Mouse (Mus musculus) neural tube, embryonic 15.5 days (tissue): ENCODE data around the gene Nsdhl. TPM values are rescaled to one million over a fixed set of nuclear protein-coding genes. Genes with fewer than 3 reads are reported as not detected.
A peak's percentile ranks its signal among the peaks of the same experiment; 100 is the strongest.

Source experiments
- ATAC-seq: fragments of 200-750 bp; cut with Nextera tagmentation; 2 replicates; pipeline ENCODE4 v1.8.0; 2017; ENCODE audit warnings: mild to moderate bottlenecking, moderate TSS enrichment, moderate library complexity; ENCODE audit not compliant: low FRiP score
- H3K27ac ChIP-seq: fragments of 300-500 bp; sonication (generic); replicated peaks from 2 replicates; pipeline ENCODE4 v1.5.1; 2015; ENCODE audit warnings: mild to moderate bottlenecking, inconsistent platforms
- H3K27me3 ChIP-seq: fragments of 300-500 bp; sonication (generic); replicated peaks from 2 replicates; pipeline ENCODE4 v1.6.1; 2015; ENCODE audit warnings: inconsistent platforms
- H3K36me3 ChIP-seq: fragments of 300-500 bp; sonication (generic); 2 replicates; pipeline ENCODE4 v1.6.1; 2015; ENCODE audit warnings: inconsistent platforms
- H3K4me1 ChIP-seq: fragments of 300-500 bp; sonication (generic); 2 replicates; pipeline ENCODE4 v1.6.1; 2015; ENCODE audit warnings: inconsistent platforms
- H3K4me2 ChIP-seq: fragments of 300-500 bp; sonication (generic); 2 replicates; pipeline ENCODE4 v1.6.1; 2015; ENCODE audit warnings: inconsistent platforms, mild to moderate bottlenecking, moderate library complexity
- H3K4me3 ChIP-seq: fragments of 300-500 bp; sonication (generic); replicated peaks from 2 replicates; pipeline ENCODE4 v1.5.1; 2015; ENCODE audit warnings: mild to moderate bottlenecking, inconsistent platforms
- H3K9ac ChIP-seq: fragments of 300-500 bp; sonication (generic); replicated peaks from 2 replicates; pipeline ENCODE4 v1.6.1; 2015; ENCODE audit warnings: mild to moderate bottlenecking, inconsistent platforms
- H3K9me3 ChIP-seq: fragments of 300-500 bp; sonication (generic); replicated peaks from 2 replicates; pipeline ENCODE4 v1.6.1; 2016; ENCODE audit warnings: inconsistent platforms
- WGBS: fragments of 180-500 bp; shearing (Covaris S2); methylation state at CpG from one replicate; pipeline ENCODE4 v1.1.7; 2015; ENCODE audit warnings: mixed read lengths; 5-methylcytosine and 5-hydroxymethylcytosine counted together
- microRNA counts: library from miRNA; unstranded; fragments of <30 nt; microRNA quantifications from one replicate; lab custom pipeline; 2016
- microRNA-seq: library from miRNA; unstranded; fragments of <30 nt; microRNA quantifications from one replicate; pipeline ENCODE4, GENCODE M21; 2017
- polyA plus RNA-seq: library from polyadenylated mRNA; unstranded; fragments of >200 nt; fragmentation: Nextera tagmentation; extraction: Ambion mirVana; gene quantifications from 2 replicates; pipeline ENCODE4 v1.2.1, GENCODE M21; 2015

The Nsdhl gene
- polyA plus RNA-seq, 1 experiment from 2014 or later: 50.8 TPM

DNA sequence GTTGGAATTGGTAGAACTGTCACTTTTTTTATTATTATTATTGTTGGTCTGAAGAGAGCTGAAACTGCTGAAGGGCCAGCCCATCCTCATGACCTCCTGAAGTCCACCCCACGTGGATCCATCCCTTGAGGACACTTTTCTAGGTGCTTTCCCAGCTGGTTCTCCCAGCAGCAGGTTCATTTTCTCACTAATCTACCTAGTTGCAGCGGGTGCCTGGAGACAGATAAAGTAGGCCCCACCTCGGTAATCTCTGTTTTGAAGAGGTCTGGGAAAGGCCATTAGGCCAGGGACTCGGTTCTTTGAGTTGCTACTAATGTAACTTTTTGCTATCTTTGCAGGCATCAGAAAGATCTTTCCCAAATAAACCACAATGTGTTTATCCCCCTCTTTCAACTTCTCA lies 87.3 kb downstream of the Nsdhl start:
- WGBS: 77% methylated on average over 4 of the region's 4 CpGs
- Histone ChIP-seq H3K27ac (no peak overlapping the region), H3K27me3 (no peaks in the 10 kb centered on the region), H3K36me3 (no peaks in the 10 kb centered on the region), H3K9ac (no peak overlapping the region), H3K4me1 (no peaks in the 10 kb centered on the region), H3K4me3 (no peak overlapping the region), H3K9me3 (no peaks in the 10 kb centered on the region), H3K4me2 (no peak overlapping the region)
- ATAC-seq: no peak

DNA sequence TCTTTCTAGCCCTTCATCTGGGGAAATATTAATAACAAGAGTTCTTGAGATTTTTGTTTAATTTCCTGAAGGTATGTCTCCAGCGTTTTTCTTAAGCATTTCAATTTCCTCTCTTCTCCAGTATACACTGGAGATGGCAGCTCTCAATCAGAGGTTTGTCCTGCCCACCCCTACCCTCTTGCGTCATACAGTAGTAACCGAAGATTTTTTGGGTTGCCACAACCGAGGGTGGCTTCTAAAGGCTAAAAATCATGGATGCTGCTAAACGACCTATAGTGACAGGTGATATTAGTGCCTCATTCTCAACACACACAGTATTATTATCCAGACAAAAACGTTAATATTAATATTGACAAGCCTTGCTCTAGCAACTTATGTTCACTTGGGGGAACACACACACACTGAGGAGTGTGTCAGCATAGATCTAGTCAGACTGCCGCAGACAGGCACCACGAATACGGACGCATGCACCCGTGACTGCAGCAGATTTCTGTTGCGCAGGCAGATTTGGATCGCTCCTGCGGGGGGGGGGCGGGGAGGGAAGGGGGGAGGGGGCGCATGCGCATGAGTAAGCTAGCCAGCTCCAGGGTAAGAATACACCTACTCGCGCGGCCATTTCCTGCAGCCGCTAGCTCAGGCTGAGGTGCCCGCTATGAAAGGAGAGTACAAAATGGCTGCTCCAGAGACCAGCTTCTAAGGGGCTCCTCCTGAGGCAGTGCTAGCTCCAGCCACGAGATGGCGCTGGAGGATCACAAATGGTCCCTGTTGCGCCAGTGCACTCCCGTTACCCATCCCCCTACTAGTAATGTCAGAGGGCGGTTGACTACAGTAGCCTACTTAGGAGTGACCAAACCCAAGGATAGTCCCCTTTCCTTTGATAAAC lies 89.5 kb downstream of the Nsdhl start:
- Histone ChIP-seq H3K36me3 (no peaks in the 10 kb centered on the region), H3K4me3 (peak overlapping the region; percentile 32), H3K4me2 (peak overlapping the region; percentile 52), H3K9ac (peak overlapping the region; percentile 37), H3K9me3 (no peaks in the 10 kb centered on the region), H3K27me3 (no peaks in the 10 kb centered on the region), H3K4me1 (no peaks in the 10 kb centered on the region), H3K27ac (peak overlapping the region; percentile 82)
- WGBS: 21% methylated on average over 27 of the region's 27 CpGs
- peak; percentile 100 for ATAC-seq

MicroRNAs encoded within 50 kb of the gene (microRNA counts, 519-probe panel; counts per million panel counts)
- microRNA mmu-miR-2137 (lab: Ali Mortazavi, UCI): 1,819 counts per million, percentile 32 among the panel's probes with 10 or more counts

Small RNA genes within 50 kb of the gene (microRNA-seq; reads per million reads assigned to microRNA genes)
- gene Mir2137: 1.0 reads per million

Other genes with a start within 250 kb of the Nsdhl start
- gene Gabrq, start 93.4 kb upstream of the Nsdhl start, polyA plus RNA-seq: 3.4 and 4.0 TPM in 2 replicates
- 62.8 and 65.6 TPM in 2 replicates for gene Cetn2, start 146 bp upstream of the Nsdhl start, polyA plus RNA-seq
- 1.1 and 1.4 TPM in 2 replicates for gene Zfp185, start 68.8 kb downstream of the Nsdhl start, polyA plus RNA-seq
- gene Pnma5, start 118.5 kb downstream of the Nsdhl start, polyA plus RNA-seq: 0.23 TPM in 2 replicates
- gene Pnma3, start 146.2 kb downstream of the Nsdhl start, polyA plus RNA-seq: 4.5 and 6.0 TPM in 2 replicates
- 0.29 and 4.0 TPM in 2 replicates for gene Xlr4a, start 163.9 kb downstream of the Nsdhl start, polyA plus RNA-seq
- gene Xlr3a, start 178.5 kb downstream of the Nsdhl start, polyA plus RNA-seq: 4.2 TPM in 2 replicates
- 0.84 TPM in 1 of 2 replicates, not detected in the other for gene Gm14685, start 198.5 kb downstream of the Nsdhl start, polyA plus RNA-seq
- gene Xlr5b, start 230.2 kb downstream of the Nsdhl start, polyA plus RNA-seq: not detected in 2 replicates
- 0.59 TPM in 1 of 2 replicates, not detected in the other for gene DXBay18, start 230.9 kb downstream of the Nsdhl start, polyA plus RNA-seq